Mouse (Mus musculus): ENCODE measurements around the gene Plekha7. TPM values are rescaled to one million over a fixed set of nuclear protein-coding genes. Genes with fewer than 3 reads are reported as not detected.

Plekha7 gene
- total RNA-seq (2021) = 1 to 10 TPM; 4.0 TPM
- long read RNA-seq, experiment 1, full-length matches to known transcripts = 1 of 7 reads
- long read RNA-seq, experiment 1, partial matches to known transcripts = 3 of 7 reads
- long read RNA-seq, experiment 1, other reads (novel, unspliced or antisense) = 3 of 7 reads
- long read RNA-seq, experiment 2, partial matches to known transcripts = 2 of 8 reads
- long read RNA-seq, experiment 2, other reads (novel, unspliced or antisense) = 6 of 8 reads

GRCm38 (mm10) chr7:116307871-116308631 is at the start of gene Plekha7:
Gene Plekha7, minus strand, starts transcription at chr7:116308376.
- DNase-seq (ENCODE audit: low spot score in 2 of 2) = peak in 1 of 2 experiments; percentile 22

- DNase-seq (ENCODE audit: low spot score in 2 of 2) = peak; percentile 38 to 60
These were observed 28.1 kb upstream of the Plekha7 start for GRCm38 (mm10) chr7:116336226-116336625.

GRCm38 (mm10) chr7:116335133-116335532 is 27.0 kb upstream of the Plekha7 start:
- DNase-seq (ENCODE audit: low spot score in 2 of 2) = no peak

GRCm38 (mm10) chr7:116334669-116335038 is 26.5 kb upstream of the Plekha7 start:
- no peak for DNase-seq (ENCODE audit: low spot score in 2 of 2)

- DNase-seq (ENCODE audit: low spot score in 2 of 2) = peak; percentile 94 to 98
These were observed 25.8 kb upstream of the Plekha7 start, which contains the start of gene Rps13 for GRCm38 (mm10) chr7:116333713-116334668. Gene Rps13, minus strand, starts transcription at chr7:116334195.

GRCm38 (mm10) chr7:116331246-116331645 is 23.1 kb upstream of the Plekha7 start:
- no peak for DNase-seq (ENCODE audit: low spot score in 2 of 2)

- DNase-seq (ENCODE audit: low spot score in 2 of 2) = no peak
These were observed 21.7 kb upstream of the Plekha7 start for GRCm38 (mm10) chr7:116329858-116330257.

GRCm38 (mm10) chr7:116328777-116329176 is 20.6 kb upstream of the Plekha7 start:
- DNase-seq (ENCODE audit: low spot score in 2 of 2) = no peak

- no peak for DNase-seq (ENCODE audit: low spot score in 2 of 2)
These were observed 19.7 kb upstream of the Plekha7 start for GRCm38 (mm10) chr7:116327901-116328300.

GRCm38 (mm10) chr7:116323331-116323964 is 15.3 kb upstream of the Plekha7 start:
- peak; percentile 36 to 64 for DNase-seq (ENCODE audit: low spot score in 2 of 2)

- DNase-seq (ENCODE audit: low spot score in 2 of 2) = no peak
These were observed 1.3 kb upstream of the Plekha7 start for GRCm38 (mm10) chr7:116309456-116309855.

- no peak for DNase-seq (ENCODE audit: low spot score in 2 of 2)
These were observed 436 bp upstream of the Plekha7 start for GRCm38 (mm10) chr7:116308632-116308991.

GRCm38 (mm10) chr7:116307099-116307870 is 891 bp downstream of the Plekha7 start:
- DNase-seq (ENCODE audit: low spot score in 2 of 2) = peak; percentile 50 to 66

- no peak for DNase-seq (ENCODE audit: low spot score in 2 of 2)
These were observed 1.6 kb downstream of the Plekha7 start for GRCm38 (mm10) chr7:116306601-116307000.

GRCm38 (mm10) chr7:116301661-116302311 is 6.4 kb downstream of the Plekha7 start:
- DNase-seq (ENCODE audit: low spot score in 2 of 2) = no peak

- no peak for DNase-seq (ENCODE audit: low spot score in 2 of 2)
These were observed 7.0 kb downstream of the Plekha7 start for GRCm38 (mm10) chr7:116301144-116301543.

GRCm38 (mm10) chr7:116298851-116299250 is 9.3 kb downstream of the Plekha7 start:
- no peak for DNase-seq (ENCODE audit: low spot score in 2 of 2)

GRCm38 (mm10) chr7:116298389-116298788 is 9.8 kb downstream of the Plekha7 start:
- no peak for DNase-seq (ENCODE audit: low spot score in 2 of 2)

GRCm38 (mm10) chr7:116294961-116295360 is 13.2 kb downstream of the Plekha7 start:
- DNase-seq (ENCODE audit: low spot score in 2 of 2) = no peak

GRCm38 (mm10) chr7:116292377-116292776 is 15.8 kb downstream of the Plekha7 start:
- no peak for DNase-seq (ENCODE audit: low spot score in 2 of 2)
